Mouse (Mus musculus): Measurements from ENCODE around the gene Zfp768. TPM values are rescaled to one million over a fixed set of nuclear protein-coding genes. Genes with fewer than 3 reads are reported as not detected.
"Not testable (repeated sequence)": the region's sequence is repeated elsewhere in the genome, so short reads cannot be mapped to it uniquely, and the experiment has no call there.

The Zfp768 gene
- polyA plus RNA-seq, 1 experiment from 2014 or later: 9.0 TPM

- WGBS: 75% methylated on average over 7 of the region's 7 CpGs
- Histone ChIP-seq H3K9ac (ENCODE audit: low read length) (no peak overlapping the region), H3K4me1 (replicated peaks; ENCODE audit: control insufficient read depth, insufficient read depth) (0 out of 2 replicates have a peak, but pooled peaks cover 2% of the 10 kb centered on the region), H3K9me3 (ENCODE audit: control insufficient read depth, low read length) (no peaks in the 10 kb centered on the region), H3K36me3 (ENCODE audit: control insufficient read depth, insufficient read depth, low read length) (peaks cover 2% of the 10 kb centered on the region; the same call in 1 of the 2 replicates), H3K4me3 (ENCODE audit: low read depth, low read length) (no peak overlapping the region), H3K27ac (replicated peaks) (no peak overlapping the region), H3K27me3 (ENCODE audit: control insufficient read depth, insufficient read depth, low read length) (no peaks in the 10 kb centered on the region), H3K4me2 (replicated peaks; ENCODE audit: low read depth) (no peak overlapping the region)
- no peak for TF ChIP-seq EP300 (optimal IDR thresholded peaks at IDR 0.05)
- no peak for TF ChIP-seq CTCF (IDR thresholded peaks at IDR 0.05; ENCODE audit: low read depth)
- no peak for ATAC-seq (ENCODE audit: low FRiP score, low TSS enrichment)
- DNase-seq (ENCODE audit: low spot score): no peak
These were observed 44.9 kb upstream of the Zfp768 start for GRCm38 (mm10) chr7:127390306-127390705.

GRCm38 (mm10) chr7:127388201-127388600, 42.8 kb upstream of the Zfp768 start:
- H3K4me3 ChIP-seq (ENCODE audit: low read depth, low read length); H3K4me2 ChIP-seq (replicated peaks; ENCODE audit: low read depth); ATAC-seq (ENCODE audit: low FRiP score, low TSS enrichment); H3K36me3 ChIP-seq (ENCODE audit: control insufficient read depth, insufficient read depth, low read length); H3K9me3 ChIP-seq (ENCODE audit: control insufficient read depth, low read length); H3K9ac ChIP-seq (ENCODE audit: low read length); H3K27ac ChIP-seq (replicated peaks); H3K27me3 ChIP-seq (ENCODE audit: control insufficient read depth, insufficient read depth, low read length); DNase-seq (ENCODE audit: low spot score); H3K4me1 ChIP-seq (replicated peaks; ENCODE audit: control insufficient read depth, insufficient read depth): not testable (repeated sequence)

GRCm38 (mm10) chr7:127386641-127387392, 41.4 kb upstream of the Zfp768 start, which contains the start of gene 9130019O22Rik:
9130019O22Rik (minus strand) TSS chr7:127387166.
- TF ChIP-seq CTCF (IDR thresholded peaks at IDR 0.05; ENCODE audit: low read depth): no peak
- no peak for TF ChIP-seq EP300 (optimal IDR thresholded peaks at IDR 0.05)
- peak within 1 kb of the TSS; percentile 75 for H3K9ac ChIP-seq (ENCODE audit: low read length)
- no peaks in the 10 kb centered on the region for H3K9me3 ChIP-seq (ENCODE audit: control insufficient read depth, low read length)
- H3K4me1 ChIP-seq (replicated peaks; ENCODE audit: control insufficient read depth, insufficient read depth): no peaks in the 10 kb centered on the region
- peak; percentile 86 for DNase-seq (ENCODE audit: low spot score)
- peaks cover 2% of the 10 kb centered on the region; the same call in 1 of the 2 replicates for H3K36me3 ChIP-seq (ENCODE audit: control insufficient read depth, insufficient read depth, low read length)
- H3K4me2 ChIP-seq (replicated peaks; ENCODE audit: low read depth): peak within 1 kb of the TSS; percentile 69
- WGBS: 10% methylated on average over 32 of the region's 38 CpGs
- no peaks in the 10 kb centered on the region for H3K27me3 ChIP-seq (ENCODE audit: control insufficient read depth, insufficient read depth, low read length)
- peak within 1 kb of the TSS; percentile 57 for H3K4me3 ChIP-seq (ENCODE audit: low read depth, low read length)
- H3K27ac ChIP-seq (replicated peaks): 0 out of 2 replicates have a peak within 1 kb of the TSS, but pooled peaks have one; percentile 58
- ATAC-seq (ENCODE audit: low FRiP score, low TSS enrichment): peak; percentile 87

GRCm38 (mm10) chr7:127385560-127385959, 40.2 kb upstream of the Zfp768 start:
- H3K4me2 ChIP-seq (replicated peaks; ENCODE audit: low read depth); H3K27ac ChIP-seq (replicated peaks); H3K4me3 ChIP-seq (ENCODE audit: low read depth, low read length); ATAC-seq (ENCODE audit: low FRiP score, low TSS enrichment); H3K36me3 ChIP-seq (ENCODE audit: control insufficient read depth, insufficient read depth, low read length); H3K9me3 ChIP-seq (ENCODE audit: control insufficient read depth, low read length); H3K4me1 ChIP-seq (replicated peaks; ENCODE audit: control insufficient read depth, insufficient read depth); H3K27me3 ChIP-seq (ENCODE audit: control insufficient read depth, insufficient read depth, low read length); H3K9ac ChIP-seq (ENCODE audit: low read length); DNase-seq (ENCODE audit: low spot score): not testable (repeated sequence)
- 93% methylated on average over 4 of the region's 4 CpGs for WGBS

GRCm38 (mm10) chr7:127378310-127378921, 33.0 kb upstream of the Zfp768 start:
- WGBS: 54% methylated on average over 6 of the region's 6 CpGs
- Histone ChIP-seq H3K36me3 (ENCODE audit: control insufficient read depth, insufficient read depth, low read length) (no peaks in the 10 kb centered on the region), H3K4me2 (replicated peaks; ENCODE audit: low read depth) (no peak overlapping the region), H3K27ac (replicated peaks) (no peak overlapping the region), H3K4me3 (ENCODE audit: low read depth, low read length) (no peak overlapping the region), H3K9me3 (ENCODE audit: control insufficient read depth, low read length) (no peaks in the 10 kb centered on the region), H3K9ac (ENCODE audit: low read length) (no peak overlapping the region), H3K27me3 (ENCODE audit: control insufficient read depth, insufficient read depth, low read length) (no peaks in the 10 kb centered on the region), H3K4me1 (replicated peaks; ENCODE audit: control insufficient read depth, insufficient read depth) (no peaks in the 10 kb centered on the region)
- no peak for DNase-seq (ENCODE audit: low spot score)
- TF ChIP-seq EP300 (optimal IDR thresholded peaks at IDR 0.05): no peak
- TF ChIP-seq CTCF (IDR thresholded peaks at IDR 0.05; ENCODE audit: low read depth): no peak
- ATAC-seq (ENCODE audit: low FRiP score, low TSS enrichment): no peak
